Mouse (Mus musculus): ENCODE measurements around the gene Gigyf2.

The Gigyf2 gene

GRCm38 (mm10) chr1:87316672-87317071 is 10.1 kb upstream of the Gigyf2 start:
- peak; percentile 66 to 74 for DNase-seq (ENCODE audit: low spot score in 2 of 2)

GRCm38 (mm10) chr1:87321071-87321470 is 5.7 kb upstream of the Gigyf2 start:
- no peak for DNase-seq (ENCODE audit: low spot score in 2 of 2)

GRCm38 (mm10) chr1:87322778-87323177 is 4.0 kb upstream of the Gigyf2 start:
- no peak for DNase-seq (ENCODE audit: low spot score in 2 of 2)

- DNase-seq (ENCODE audit: low spot score in 2 of 2), result no peak
These were observed 2.1 kb upstream of the Gigyf2 start for GRCm38 (mm10) chr1:87324649-87325048.

GRCm38 (mm10) chr1:87327165-87327861 is 515 bp downstream of the Gigyf2 start:
- DNase-seq (ENCODE audit: low spot score in 2 of 2), result peak; percentile 44 to 51

GRCm38 (mm10) chr1:87331774-87332173 is 5.0 kb downstream of the Gigyf2 start:
- DNase-seq (ENCODE audit: low spot score in 2 of 2), result no peak

- no peak for DNase-seq (ENCODE audit: low spot score in 2 of 2)
These were observed 23.8 kb downstream of the Gigyf2 start for GRCm38 (mm10) chr1:87350576-87350975.

GRCm38 (mm10) chr1:87360276-87360675 is 33.5 kb downstream of the Gigyf2 start:
- DNase-seq (ENCODE audit: low spot score in 2 of 2), result no peak

GRCm38 (mm10) chr1:87378024-87378560 is 51.3 kb downstream of the Gigyf2 start:
- DNase-seq (ENCODE audit: low spot score in 2 of 2), result no peak

- no peak for DNase-seq (ENCODE audit: low spot score in 2 of 2)
These were observed 53.1 kb downstream of the Gigyf2 start for GRCm38 (mm10) chr1:87379919-87380318.

- no peak for DNase-seq (ENCODE audit: low spot score in 2 of 2)
These were observed 54.4 kb downstream of the Gigyf2 start for GRCm38 (mm10) chr1:87381152-87381551.

GRCm38 (mm10) chr1:87386436-87387092 is 59.8 kb downstream of the Gigyf2 start:
- DNase-seq (ENCODE audit: low spot score in 2 of 2), result no peak

- no peak for DNase-seq (ENCODE audit: low spot score in 2 of 2)
These were observed 66.8 kb downstream of the Gigyf2 start for GRCm38 (mm10) chr1:87393444-87394195.

- no peak for DNase-seq (ENCODE audit: low spot score in 2 of 2)
These were observed 67.8 kb downstream of the Gigyf2 start, which contains the start of gene Kcnj13 for GRCm38 (mm10) chr1:87394594-87394993. Gene Kcnj13, minus strand, starts transcription at chr1:87394729.

GRCm38 (mm10) chr1:87396923-87397586 is 70.3 kb downstream of the Gigyf2 start:
- peak; percentile 32 to 49 for DNase-seq (ENCODE audit: low spot score in 2 of 2)

- DNase-seq (ENCODE audit: low spot score in 2 of 2), result no peak
These were observed 77.9 kb downstream of the Gigyf2 start for GRCm38 (mm10) chr1:87404710-87405109.

- DNase-seq (ENCODE audit: low spot score in 2 of 2), result no peak
These were observed 79.2 kb downstream of the Gigyf2 start for GRCm38 (mm10) chr1:87406012-87406411.

- no peak for DNase-seq (ENCODE audit: low spot score in 2 of 2)
These were observed 82.6 kb downstream of the Gigyf2 start for GRCm38 (mm10) chr1:87409380-87409779.

- DNase-seq (ENCODE audit: low spot score in 2 of 2), result no peak
These were observed 91.9 kb downstream of the Gigyf2 start for GRCm38 (mm10) chr1:87418733-87419132.

- no peak for DNase-seq (ENCODE audit: low spot score in 2 of 2)
These were observed 108.3 kb downstream of the Gigyf2 start for GRCm38 (mm10) chr1:87435125-87435524.

GRCm38 (mm10) chr1:87436583-87436982 is 109.8 kb downstream of the Gigyf2 start:
- no peak for DNase-seq (ENCODE audit: low spot score in 2 of 2)
